Mouse (Mus musculus) R1 (cell line): ENCODE measurements at regions not wholly inside any gene's neighbourhood (a gene's known extent, or its start where the extent isn't known, plus 50 kb on each side); places are given as distances from the start of the nearest gene placed in this dataset.

Source experiments
- DNase-seq: peaks from one replicate; pipeline ENCODE4 v3.0.0-alpha.2; 2018; ENCODE audit warnings: low read depth, low spot score

- DNase-seq = no peak
These were observed 169.1 kb upstream of the Klf4 start for GRCm38 (mm10) chr4:55701334-55701733.

GRCm38 (mm10) chr4:55699917-55700316 is 167.7 kb upstream of the Klf4 start:
- DNase-seq = no peak

- peak; percentile 76 for DNase-seq
These were observed 166.9 kb upstream of the Klf4 start for GRCm38 (mm10) chr4:55699161-55699560.

GRCm38 (mm10) chr4:55697108-55697507 is 164.8 kb upstream of the Klf4 start:
- no peak for DNase-seq

- DNase-seq = no peak
These were observed 164.2 kb upstream of the Klf4 start for GRCm38 (mm10) chr4:55696428-55696827.

GRCm38 (mm10) chr4:55695246-55695645 is 163.0 kb upstream of the Klf4 start:
- DNase-seq = no peak

GRCm38 (mm10) chr4:55689479-55689878 is 157.2 kb upstream of the Klf4 start:
- no peak for DNase-seq

- DNase-seq = no peak
These were observed 154.5 kb upstream of the Klf4 start for GRCm38 (mm10) chr4:55686771-55687170.

GRCm38 (mm10) chr4:55672288-55672687 is 140.0 kb upstream of the Klf4 start:
- no peak for DNase-seq

GRCm38 (mm10) chr4:55670258-55670657 is 138.0 kb upstream of the Klf4 start:
- no peak for DNase-seq

- DNase-seq = no peak
These were observed 132.6 kb upstream of the Klf4 start for GRCm38 (mm10) chr4:55664822-55665221.

- no peak for DNase-seq
These were observed 131.6 kb upstream of the Klf4 start for GRCm38 (mm10) chr4:55663856-55664255.

- no peak for DNase-seq
These were observed 129.8 kb upstream of the Klf4 start for GRCm38 (mm10) chr4:55662041-55662440.

GRCm38 (mm10) chr4:55658904-55659303 is 126.6 kb upstream of the Klf4 start:
- no peak for DNase-seq

GRCm38 (mm10) chr4:55655329-55655728 is 123.1 kb upstream of the Klf4 start:
- no peak for DNase-seq

- DNase-seq = no peak
These were observed 120.4 kb upstream of the Klf4 start for GRCm38 (mm10) chr4:55652628-55653027.

GRCm38 (mm10) chr4:55651811-55652410 is 119.6 kb upstream of the Klf4 start:
- peak; percentile 73 for DNase-seq

GRCm38 (mm10) chr4:55651051-55651763 is 118.9 kb upstream of the Klf4 start:
- DNase-seq = peak; percentile 41

- DNase-seq = no peak
These were observed 117.9 kb upstream of the Klf4 start for GRCm38 (mm10) chr4:55650186-55650585.

GRCm38 (mm10) chr4:55648376-55648775 is 116.1 kb upstream of the Klf4 start:
- DNase-seq = no peak

GRCm38 (mm10) chr4:55645432-55645831 is 113.2 kb upstream of the Klf4 start:
- no peak for DNase-seq

GRCm38 (mm10) chr4:55644895-55645294 is 112.6 kb upstream of the Klf4 start:
- DNase-seq = no peak

GRCm38 (mm10) chr4:55634946-55635511 is 102.8 kb upstream of the Klf4 start:
- DNase-seq = no peak
